Mouse (Mus musculus): ENCODE results near the gene Map7d2.

DNA sequence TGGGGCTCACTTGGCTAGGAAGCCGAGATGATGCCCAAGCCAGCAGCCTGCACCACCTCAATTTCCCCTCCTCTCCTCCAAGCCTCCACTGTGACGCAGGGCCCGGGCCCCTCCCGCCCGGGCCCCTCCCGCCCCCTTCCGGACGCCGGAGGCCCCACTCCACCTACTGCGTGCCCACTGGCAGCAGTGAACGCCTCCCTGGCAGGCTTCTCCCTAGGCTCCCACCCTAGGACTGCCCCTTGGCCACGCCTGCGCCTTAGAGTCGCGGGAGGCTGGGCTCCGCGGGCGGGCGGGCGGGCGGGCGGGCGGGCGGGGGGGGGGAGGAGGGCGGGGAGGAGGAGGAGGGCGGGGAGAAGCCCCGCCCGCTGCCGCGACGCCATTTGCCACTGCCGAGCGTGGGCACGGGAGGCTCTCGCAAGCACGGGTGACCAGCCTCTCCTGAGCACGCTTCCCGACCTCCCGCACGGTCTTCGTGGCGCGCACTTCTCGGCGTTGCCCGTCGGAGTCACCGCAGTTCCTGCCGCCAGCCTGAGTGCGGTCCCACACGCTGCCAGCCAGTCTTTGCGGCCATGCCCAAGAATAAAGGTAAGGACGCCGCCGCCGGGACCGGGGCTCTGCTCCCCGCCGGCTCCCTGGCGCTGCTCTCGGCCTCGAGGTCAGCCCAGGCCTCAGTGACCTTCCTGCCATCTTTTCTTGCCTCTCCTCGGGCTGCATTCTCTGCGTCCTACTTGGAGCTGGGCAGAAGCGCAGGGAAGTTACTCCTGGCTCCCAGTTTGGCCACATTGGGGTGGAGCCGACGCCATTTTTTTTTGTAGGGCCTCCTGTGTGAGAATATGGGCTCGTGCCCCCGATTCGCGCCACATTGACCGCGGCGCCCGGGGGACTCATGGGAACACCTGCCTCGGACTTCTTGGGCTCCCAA lies 42.3 kb upstream of the Map7d2 start, which contains the start of gene Eif1ax:
- TF ChIP-seq CTCF (IDR thresholded peaks at IDR 0.05; ENCODE audit: extremely low read depth, insufficient read length, insufficient replicate concordance, low read depth, low read length), result no peak
- TF ChIP-seq POLR2A (IDR thresholded peaks at IDR 0.05; ENCODE audit: low read depth, low read length), result no peak

All from small intestine, adult 2 months (tissue).